Mouse (Mus musculus): Measurements from ENCODE around the gene Tmem184b. TPM values are rescaled to one million over a fixed set of nuclear protein-coding genes. Genes with fewer than 3 reads are reported as not detected.

The Tmem184b gene
- polyA plus RNA-seq, 1 experiment from 2014 or later = 37.5 TPM

GRCm38 (mm10) chr15:79326971-79327961, 76.1 kb downstream of the Tmem184b start:
- Histone ChIP-seq H3K4me3 (peak overlapping the region; percentile 76), H3K27me3 (no peaks in the 10 kb centered on the region), H3K4me2 (replicated peaks) (peak overlapping the region; percentile 83), H3K27ac (replicated peaks) (peak overlapping the region; percentile 91), H3K9me3 (no peaks in the 10 kb centered on the region), H3K36me3 (no peaks in the 10 kb centered on the region), H3K9ac (replicated peaks) (peak overlapping the region; percentile 61), H3K4me1 (peaks cover 24% of the 10 kb centered on the region)
- 9% methylated on average over 20 of the region's 20 CpGs for WGBS
- ATAC-seq (replicated peaks) = peak; percentile 63

GRCm38 (mm10) chr15:79326264-79326663, 77.1 kb downstream of the Tmem184b start:
- Histone ChIP-seq H3K4me3 (no peak overlapping the region), H3K27ac (replicated peaks) (no peak overlapping the region), H3K9me3 (no peaks in the 10 kb centered on the region), H3K9ac (replicated peaks) (no peak overlapping the region), H3K27me3 (no peaks in the 10 kb centered on the region), H3K4me1 (peaks cover 24% of the 10 kb centered on the region), H3K4me2 (replicated peaks) (no peak overlapping the region), H3K36me3 (no peaks in the 10 kb centered on the region)
- no peak for ATAC-seq (replicated peaks)
- WGBS = 84% methylated on average over 4 of the region's 4 CpGs

- no peak overlapping the region for H3K4me3 ChIP-seq
- no peak overlapping the region for H3K27ac ChIP-seq (replicated peaks)
- no peaks in the 10 kb centered on the region for H3K9me3 ChIP-seq
- no peak overlapping the region for H3K9ac ChIP-seq (replicated peaks)
- no peak overlapping the region for H3K4me2 ChIP-seq (replicated peaks)
- H3K27me3 ChIP-seq = no peaks in the 10 kb centered on the region
- no peak for ATAC-seq (replicated peaks)
- 85% methylated on average over 3 of the region's 3 CpGs for WGBS
- peaks cover 24% of the 10 kb centered on the region for H3K4me1 ChIP-seq
- no peaks in the 10 kb centered on the region for H3K36me3 ChIP-seq
Measured at GRCm38 (mm10) chr15:79325742-79326141, 77.6 kb downstream of the Tmem184b start.

- Histone ChIP-seq H3K4me3 (no peak overlapping the region), H3K27me3 (no peaks in the 10 kb centered on the region), H3K27ac (replicated peaks) (no peak overlapping the region), H3K4me2 (replicated peaks) (no peak overlapping the region), H3K9ac (replicated peaks) (no peak overlapping the region), H3K36me3 (no peaks in the 10 kb centered on the region), H3K4me1 (peaks cover 24% of the 10 kb centered on the region), H3K9me3 (no peaks in the 10 kb centered on the region)
- ATAC-seq (replicated peaks) = no peak
- WGBS = 83% methylated on average over 3 of the region's 3 CpGs
Measured at GRCm38 (mm10) chr15:79324373-79324772, 79.0 kb downstream of the Tmem184b start.

- H3K27me3 ChIP-seq = no peaks in the 10 kb centered on the region
- no peak overlapping the region for H3K27ac ChIP-seq (replicated peaks)
- H3K4me2 ChIP-seq (replicated peaks) = no peak overlapping the region
- no peak for ATAC-seq (replicated peaks)
- peaks cover 24% of the 10 kb centered on the region for H3K4me1 ChIP-seq
- no peak overlapping the region for H3K4me3 ChIP-seq
- H3K9ac ChIP-seq (replicated peaks) = no peak overlapping the region
- no peaks in the 10 kb centered on the region for H3K36me3 ChIP-seq
- 85% methylated on average over 4 of the region's 4 CpGs for WGBS
- H3K9me3 ChIP-seq = no peaks in the 10 kb centered on the region
Measured at GRCm38 (mm10) chr15:79323791-79324155, 79.6 kb downstream of the Tmem184b start.

- Histone ChIP-seq H3K9ac (replicated peaks) (no peak overlapping the region), H3K9me3 (no peaks in the 10 kb centered on the region), H3K4me1 (peaks cover 19% of the 10 kb centered on the region), H3K4me2 (replicated peaks) (no peak overlapping the region), H3K27ac (replicated peaks) (no peak overlapping the region), H3K27me3 (no peaks in the 10 kb centered on the region), H3K4me3 (no peak overlapping the region), H3K36me3 (no peaks in the 10 kb centered on the region)
- 85% methylated on average over 6 of the region's 6 CpGs for WGBS
- ATAC-seq (replicated peaks) = no peak
Measured at GRCm38 (mm10) chr15:79322991-79323790, 80.2 kb downstream of the Tmem184b start.

- ATAC-seq (replicated peaks) = no peak
- WGBS = 86% methylated on average over 11 of the region's 11 CpGs
- Histone ChIP-seq H3K4me3 (no peak overlapping the region), H3K4me2 (replicated peaks) (no peak overlapping the region), H3K36me3 (no peaks in the 10 kb centered on the region), H3K27ac (replicated peaks) (no peak overlapping the region), H3K9ac (replicated peaks) (no peak overlapping the region), H3K9me3 (no peaks in the 10 kb centered on the region), H3K27me3 (no peaks in the 10 kb centered on the region), H3K4me1 (peaks cover 16% of the 10 kb centered on the region)
Measured at GRCm38 (mm10) chr15:79322281-79322990, 80.9 kb downstream of the Tmem184b start.

- H3K4me2 ChIP-seq (replicated peaks) = no peak overlapping the region
- no peaks in the 10 kb centered on the region for H3K27me3 ChIP-seq
- WGBS = 80% methylated on average over 5 of the region's 5 CpGs
- H3K36me3 ChIP-seq = no peaks in the 10 kb centered on the region
- H3K27ac ChIP-seq (replicated peaks) = no peak overlapping the region
- H3K4me1 ChIP-seq = peaks cover 10% of the 10 kb centered on the region
- no peak for ATAC-seq (replicated peaks)
- no peak overlapping the region for H3K4me3 ChIP-seq
- no peaks in the 10 kb centered on the region for H3K9me3 ChIP-seq
- no peak overlapping the region for H3K9ac ChIP-seq (replicated peaks)
Measured at GRCm38 (mm10) chr15:79321733-79322190, 81.6 kb downstream of the Tmem184b start.

GRCm38 (mm10) chr15:79313848-79314369, 89.5 kb downstream of the Tmem184b start:
- H3K9ac ChIP-seq (replicated peaks) = no peak overlapping the region
- no peak for ATAC-seq (replicated peaks)

More at GRCm38 (mm10) chr15:79313848-79314369, 89.5 kb downstream of the Tmem184b start:
- 76% methylated on average over 8 of the region's 8 CpGs for WGBS
- H3K4me1 ChIP-seq = no peaks in the 10 kb centered on the region
- no peaks in the 10 kb centered on the region for H3K27me3 ChIP-seq
- no peak overlapping the region for H3K27ac ChIP-seq (replicated peaks)
- H3K36me3 ChIP-seq = no peaks in the 10 kb centered on the region
- H3K9me3 ChIP-seq = no peaks in the 10 kb centered on the region
- no peak overlapping the region for H3K4me2 ChIP-seq (replicated peaks)
- no peak overlapping the region for H3K4me3 ChIP-seq
